Mouse (Mus musculus) forebrain, embryonic 13.5 days (tissue): Measurements from ENCODE around the gene Mapkap1. TPM values are rescaled to one million over a fixed set of nuclear protein-coding genes. Genes with fewer than 3 reads are reported as not detected.

Experiments
- ATAC-seq: fragments of 200-750 bp; cut with Nextera tagmentation; 2 replicates; pipeline ENCODE4 v1.8.0; 2017
- H3K27ac ChIP-seq: fragments of 300-500 bp; sonication (generic); 2 replicates; pipeline ENCODE4 v1.5.1; 2015; ENCODE audit warnings: inconsistent platforms, mild to moderate bottlenecking, moderate library complexity
- H3K27me3 ChIP-seq: fragments of 300-500 bp; sonication (generic); 2 replicates; pipeline ENCODE4 v1.6.1; 2015; ENCODE audit warnings: mild to moderate bottlenecking, inconsistent platforms
- H3K36me3 ChIP-seq: fragments of 300-500 bp; sonication (generic); 2 replicates; pipeline ENCODE4 v1.6.1; 2015; ENCODE audit warnings: mild to moderate bottlenecking, inconsistent platforms; ENCODE audit not compliant: poor library complexity, severe bottlenecking
- H3K4me1 ChIP-seq: fragments of 300-500 bp; sonication (generic); 2 replicates; pipeline ENCODE4 v1.6.1; 2015; ENCODE audit warnings: inconsistent platforms
- H3K4me2 ChIP-seq: fragments of 300-500 bp; sonication (generic); 2 replicates; pipeline ENCODE4 v1.6.1; 2015; ENCODE audit warnings: inconsistent platforms, mild to moderate bottlenecking, moderate library complexity
- H3K4me3 ChIP-seq: fragments of 300-500 bp; sonication (generic); 2 replicates; pipeline ENCODE4 v1.5.1; 2015; ENCODE audit warnings: mild to moderate bottlenecking, inconsistent platforms
- H3K9ac ChIP-seq: fragments of 300-500 bp; sonication (generic); 2 replicates; pipeline ENCODE4 v1.6.1; 2015; ENCODE audit warnings: mild to moderate bottlenecking, inconsistent platforms
- H3K9me3 ChIP-seq: fragments of 300-500 bp; sonication (generic); replicated peaks from 2 replicates; pipeline ENCODE4 v1.6.1; 2016; ENCODE audit warnings: inconsistent platforms
- WGBS: fragments of 180-500 bp; shearing (Covaris S2); methylation state at CpG from one replicate; pipeline ENCODE4 v1.1.7; 2015; 5-methylcytosine and 5-hydroxymethylcytosine counted together
- polyA plus RNA-seq: library from polyadenylated mRNA; unstranded; fragments of >200 nt; fragmentation: Nextera tagmentation; extraction: Ambion mirVana; gene quantifications from 2 replicates; pipeline ENCODE4 v1.2.1, GENCODE M21; 2015

The Mapkap1 gene
- polyA plus RNA-seq, 1 experiment from 2014 or later, result 97.8 TPM

DNA sequence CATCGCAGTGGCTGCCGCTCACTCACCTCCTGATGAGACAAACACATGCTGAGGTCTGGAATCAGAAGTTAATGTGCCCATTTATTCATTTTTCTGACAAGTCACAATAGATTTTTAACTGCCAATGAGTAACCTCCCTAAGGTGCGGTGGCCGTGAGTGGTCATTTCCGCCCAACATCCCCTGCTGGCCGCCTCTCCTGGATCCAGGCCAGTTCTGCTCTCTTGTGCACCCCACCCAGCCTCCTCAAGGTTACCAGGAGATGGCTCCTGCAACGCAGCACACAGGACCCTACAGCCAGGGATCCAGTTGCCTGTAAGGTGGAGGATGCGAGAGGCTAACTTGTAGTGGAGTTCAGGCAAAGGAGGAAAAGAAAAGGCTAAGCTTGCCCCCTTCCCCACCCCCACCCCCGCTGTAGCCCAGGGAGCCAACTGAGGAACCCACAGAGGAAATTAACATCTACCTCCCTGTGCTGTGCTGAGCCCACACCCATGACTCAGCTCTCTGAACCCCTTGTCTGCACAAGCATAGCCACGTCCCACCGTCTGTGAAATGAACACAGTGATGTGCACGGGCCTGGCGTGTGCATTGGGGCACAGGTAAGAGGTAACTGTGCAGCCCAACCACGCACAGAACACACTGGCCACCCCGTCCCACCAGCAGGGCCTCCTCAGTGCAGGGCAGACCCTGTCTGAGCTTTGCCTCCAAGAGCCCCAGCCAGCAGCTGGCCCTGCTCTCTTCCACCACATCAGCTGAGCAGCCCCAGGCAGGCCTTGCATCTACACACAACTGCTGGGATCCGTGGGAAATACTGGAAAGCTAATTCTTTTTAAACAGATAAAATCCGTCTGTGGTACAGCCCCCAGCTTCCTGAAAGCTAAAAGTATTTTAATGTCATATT lies 221.0 kb downstream of the Mapkap1 start:
- no peaks in the 10 kb centered on the region for H3K9me3 ChIP-seq
- WGBS, result 75% methylated on average over 17 of the region's 17 CpGs
- ATAC-seq, result no peak
- no peak overlapping the region for H3K9ac ChIP-seq
- no peak overlapping the region for H3K27ac ChIP-seq
- no peaks in the 10 kb centered on the region for H3K27me3 ChIP-seq
- H3K36me3 ChIP-seq, result peaks cover 16% of the 10 kb centered on the region
- no peaks in the 10 kb centered on the region for H3K4me1 ChIP-seq
- H3K4me3 ChIP-seq, result no peak overlapping the region
- H3K4me2 ChIP-seq, result no peak overlapping the region

DNA sequence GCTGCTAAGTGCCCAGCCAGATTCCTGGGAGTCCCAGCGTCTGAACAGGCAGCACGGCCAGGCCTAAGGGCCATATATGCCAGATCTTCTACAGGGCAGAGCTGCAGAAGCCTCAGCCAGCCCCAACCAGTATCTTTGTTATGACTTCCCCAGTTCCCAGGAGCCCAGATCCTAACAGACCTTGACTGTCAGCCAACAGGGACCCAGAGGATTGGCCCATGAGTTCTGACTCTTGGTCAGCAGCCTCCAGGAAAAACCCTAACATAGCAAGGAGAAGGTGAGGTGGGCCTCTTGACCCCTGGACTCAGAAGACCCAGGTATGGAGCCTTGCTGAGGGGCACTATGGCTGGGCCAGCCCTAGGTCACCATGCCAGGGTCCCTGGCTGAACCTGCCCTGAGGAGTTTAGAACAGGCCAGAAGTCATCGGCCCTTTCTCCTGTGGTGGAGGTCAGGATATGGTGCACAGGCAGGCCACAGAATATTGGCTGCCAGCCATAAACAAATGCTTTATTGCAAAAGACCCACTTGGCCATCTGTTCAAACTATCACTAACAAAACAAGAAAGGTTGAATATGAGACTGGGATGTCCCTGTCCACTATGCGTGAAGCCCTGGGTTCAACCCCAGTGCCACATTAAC lies 222.5 kb downstream of the Mapkap1 start:
- no peaks in the 10 kb centered on the region for H3K27me3 ChIP-seq
- H3K9ac ChIP-seq, result no peak overlapping the region
- no peaks in the 10 kb centered on the region for H3K9me3 ChIP-seq
- H3K27ac ChIP-seq, result no peak overlapping the region
- no peaks in the 10 kb centered on the region for H3K4me1 ChIP-seq
- peaks cover 13% of the 10 kb centered on the region for H3K36me3 ChIP-seq
- H3K4me3 ChIP-seq, result no peak overlapping the region
- no peak for ATAC-seq
- no peak overlapping the region for H3K4me2 ChIP-seq
- WGBS, result 90% methylated on average over 4 of the region's 4 CpGs

DNA sequence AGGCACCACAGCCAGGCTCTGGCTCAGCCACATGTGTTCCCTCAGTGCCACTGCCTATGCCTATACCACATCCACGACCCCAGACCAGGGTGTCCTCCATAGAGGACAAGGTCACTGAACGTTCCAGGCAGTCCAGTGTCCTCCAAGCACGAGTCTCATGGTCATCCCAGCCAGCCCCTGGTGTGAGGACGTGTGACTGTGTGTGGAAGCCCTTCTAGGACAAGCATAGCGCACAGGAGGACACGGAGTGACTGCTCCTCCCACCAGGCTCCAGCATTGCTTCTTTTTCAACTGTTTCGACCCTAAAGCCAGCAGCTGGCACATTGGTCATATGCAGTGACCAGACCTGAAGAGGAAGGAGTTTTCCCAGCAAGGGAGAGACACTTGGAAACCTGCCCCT lies 223.2 kb downstream of the Mapkap1 start:
- H3K27me3 ChIP-seq, result no peaks in the 10 kb centered on the region
- no peak overlapping the region for H3K4me2 ChIP-seq
- H3K36me3 ChIP-seq, result peaks cover 13% of the 10 kb centered on the region
- no peak overlapping the region for H3K9ac ChIP-seq
- no peak overlapping the region for H3K27ac ChIP-seq
- no peak for ATAC-seq
- H3K4me1 ChIP-seq, result no peaks in the 10 kb centered on the region
- no peak overlapping the region for H3K4me3 ChIP-seq
- 83% methylated on average over 7 of the region's 7 CpGs for WGBS
- H3K9me3 ChIP-seq, result no peaks in the 10 kb centered on the region

DNA sequence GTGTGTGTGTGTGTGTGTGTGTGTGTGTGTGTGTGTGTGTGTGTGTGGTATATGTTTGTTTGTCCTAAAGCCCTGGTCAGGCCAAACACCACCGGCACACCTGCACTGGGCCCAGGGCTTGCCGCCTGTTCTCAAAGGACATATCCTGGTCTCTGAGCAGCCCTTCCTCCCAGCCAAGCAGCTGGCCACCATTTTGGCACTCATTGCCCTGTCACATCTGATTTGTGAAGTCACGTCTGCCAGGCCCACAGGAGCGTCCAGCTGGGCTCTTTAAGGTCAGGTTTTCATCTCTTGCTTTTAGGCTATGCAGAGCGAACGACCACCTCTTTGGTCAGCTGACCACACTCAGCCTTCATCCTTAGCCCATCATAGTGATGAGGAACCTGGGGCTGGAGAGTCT lies 223.9 kb downstream of the Mapkap1 start:
- Histone ChIP-seq H3K4me1 (no peaks in the 10 kb centered on the region), H3K36me3 (peaks cover 6% of the 10 kb centered on the region), H3K9me3 (no peaks in the 10 kb centered on the region), H3K4me3 (no peak overlapping the region), H3K9ac (no peak overlapping the region), H3K27me3 (no peaks in the 10 kb centered on the region), H3K27ac (no peak overlapping the region), H3K4me2 (no peak overlapping the region)
- no peak for ATAC-seq
- 84% methylated on average over 6 of the region's 6 CpGs for WGBS

DNA sequence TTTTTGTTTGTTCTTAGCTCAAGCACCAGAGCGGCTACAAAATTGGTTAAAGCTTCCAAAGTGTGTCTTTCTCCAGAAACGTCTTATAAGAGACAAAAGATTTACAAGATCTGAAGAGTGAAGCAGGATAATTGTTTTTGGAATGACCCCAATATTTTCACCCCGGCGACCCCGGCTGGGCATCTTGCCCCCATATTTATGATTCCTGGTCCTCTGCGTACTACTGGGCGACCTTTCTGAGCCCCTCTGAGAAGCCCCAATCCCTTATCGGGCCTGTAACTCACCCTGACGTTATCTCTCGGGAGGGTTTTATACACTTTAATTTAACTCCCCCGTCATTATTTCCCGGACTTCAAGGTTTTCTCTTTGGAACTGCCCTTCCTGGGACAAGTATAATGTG lies 225.5 kb downstream of the Mapkap1 start:
- no peak overlapping the region for H3K4me2 ChIP-seq
- WGBS, result 79% methylated on average over 12 of the region's 12 CpGs
- no peaks in the 10 kb centered on the region for H3K9me3 ChIP-seq
- H3K36me3 ChIP-seq, result no peaks in the 10 kb centered on the region
- H3K4me1 ChIP-seq, result no peaks in the 10 kb centered on the region
- no peak overlapping the region for H3K4me3 ChIP-seq
- H3K9ac ChIP-seq, result no peak overlapping the region
- ATAC-seq, result no peak
- H3K27me3 ChIP-seq, result no peaks in the 10 kb centered on the region
- H3K27ac ChIP-seq, result no peak overlapping the region

DNA sequence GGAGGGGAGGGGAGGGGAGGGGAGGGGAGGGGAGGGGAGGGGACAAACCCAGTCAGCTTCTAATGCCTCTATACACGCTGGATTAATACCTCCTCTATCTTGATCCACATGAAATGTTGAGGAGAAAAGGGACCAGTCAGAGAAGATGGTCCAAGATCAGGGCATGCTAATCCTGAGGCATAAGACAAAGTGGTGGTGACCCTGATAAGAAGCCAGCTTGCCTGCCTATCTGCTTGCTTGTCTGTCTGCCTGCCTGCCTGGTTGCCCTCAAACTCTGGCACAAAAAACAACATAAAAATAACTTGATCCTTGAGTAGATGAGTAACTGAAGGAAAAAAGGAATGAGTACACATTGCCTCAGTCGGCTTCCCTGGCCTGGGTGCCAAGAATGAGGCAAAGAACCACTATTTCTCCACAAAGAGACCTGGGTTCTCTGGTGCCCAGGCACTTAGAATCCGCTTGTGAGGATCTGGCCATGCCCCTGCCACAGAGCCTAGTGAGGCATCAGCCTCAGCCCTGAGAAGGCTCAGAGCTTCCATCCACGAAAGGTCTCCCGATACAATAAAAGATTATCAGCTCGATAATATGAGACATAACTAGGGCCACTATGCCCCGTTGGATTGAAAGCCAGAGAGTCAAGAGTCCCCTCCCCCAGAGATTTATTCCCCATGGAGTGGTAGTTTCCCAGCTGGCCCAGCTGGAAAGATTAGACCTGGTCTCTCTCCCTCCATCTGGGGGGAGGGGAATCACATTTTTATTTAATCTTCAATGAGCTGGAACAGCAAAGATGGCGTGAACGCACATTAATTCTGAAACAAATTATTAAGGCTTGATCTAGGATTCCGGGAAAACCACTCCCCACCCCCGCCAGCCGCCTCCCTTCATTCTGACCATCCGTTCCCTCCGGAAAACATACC lies 228.9 kb downstream of the Mapkap1 start:
- H3K9me3 ChIP-seq, result no peaks in the 10 kb centered on the region
- ATAC-seq, result no peak
- peaks cover 7% of the 10 kb centered on the region; the same call in 1 of the 2 replicates for H3K4me1 ChIP-seq
- H3K36me3 ChIP-seq, result no peaks in the 10 kb centered on the region
- no peak overlapping the region for H3K4me3 ChIP-seq
- H3K27ac ChIP-seq, result no peak overlapping the region
- H3K9ac ChIP-seq, result no peak overlapping the region
- 0 out of 2 replicates have a peak, but pooled peaks cover 5% of the 10 kb centered on the region for H3K27me3 ChIP-seq
- no peak overlapping the region for H3K4me2 ChIP-seq
- 81% methylated on average over 14 of the region's 14 CpGs for WGBS

DNA sequence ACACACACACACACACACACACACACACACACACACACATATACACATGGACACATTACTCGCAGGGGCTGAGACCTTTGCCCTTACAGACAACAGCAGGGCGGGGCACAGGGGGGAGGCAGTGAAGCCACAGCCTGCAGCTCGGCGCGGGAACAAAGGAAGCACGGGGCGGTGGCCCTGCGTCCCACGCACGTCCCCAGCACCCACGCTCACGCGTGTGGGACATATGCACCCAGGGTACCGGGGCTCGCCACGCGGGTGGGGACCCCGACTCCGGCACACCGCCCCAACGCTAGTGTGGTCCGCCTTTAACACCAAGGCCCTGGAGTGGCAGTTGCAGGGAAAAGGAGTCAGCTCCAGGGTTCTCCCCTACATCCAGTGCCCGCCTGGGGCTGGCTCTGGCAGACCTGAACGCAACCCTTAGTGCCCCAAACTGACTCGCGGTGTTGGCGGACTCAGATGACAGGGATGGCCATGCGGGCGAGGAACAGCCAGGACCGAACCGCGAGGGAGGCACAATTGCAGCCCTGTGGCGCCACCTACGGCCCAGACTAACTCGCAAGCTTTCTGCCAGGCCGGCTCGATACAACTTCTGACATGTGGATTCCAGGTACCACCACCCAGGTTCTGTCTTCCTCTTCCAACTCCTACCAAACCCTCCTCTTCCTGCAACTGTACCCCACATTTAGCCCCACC lies 232.5 kb downstream of the Mapkap1 start:
- no peak overlapping the region for H3K27ac ChIP-seq
- H3K9ac ChIP-seq, result peak overlapping the region; percentile 65
- H3K4me3 ChIP-seq, result peak overlapping the region; percentile 41
- ATAC-seq, result peak; percentile 81
- no peaks in the 10 kb centered on the region for H3K36me3 ChIP-seq
- no peaks in the 10 kb centered on the region for H3K9me3 ChIP-seq
- H3K27me3 ChIP-seq, result peaks cover 12% of the 10 kb centered on the region; the same call in 1 of the 2 replicates
- WGBS, result 21% methylated on average over 37 of the region's 37 CpGs
- peaks cover 7% of the 10 kb centered on the region; the same call in 1 of the 2 replicates for H3K4me1 ChIP-seq
- H3K4me2 ChIP-seq, result peak overlapping the region; percentile 78

DNA sequence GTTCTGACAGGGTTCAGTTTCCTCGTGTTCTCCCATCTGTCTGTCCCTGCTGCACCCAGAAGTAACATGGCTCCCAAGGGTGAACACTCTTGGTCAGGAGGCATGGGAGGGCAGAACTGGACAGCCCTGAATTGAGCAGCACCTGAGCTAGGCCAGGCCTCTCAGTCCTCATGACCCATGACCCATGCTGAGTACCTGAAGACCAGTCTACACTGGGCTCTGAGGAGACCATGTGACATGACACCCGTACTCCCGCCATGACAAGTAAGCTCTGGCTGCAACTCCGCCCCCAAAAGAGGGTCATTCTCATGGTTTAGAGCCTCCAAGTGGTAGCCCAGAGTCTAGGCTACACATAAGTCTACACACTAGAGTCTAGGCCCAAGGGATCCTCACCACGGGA lies 233.2 kb downstream of the Mapkap1 start:
- Histone ChIP-seq H3K4me2 (peak overlapping the region; percentile 78; the same call in 1 of the 2 replicates), H3K27ac (no peak overlapping the region), H3K36me3 (no peaks in the 10 kb centered on the region), H3K9me3 (no peaks in the 10 kb centered on the region), H3K9ac (no peak overlapping the region), H3K4me3 (no peak overlapping the region), H3K4me1 (peaks cover 7% of the 10 kb centered on the region; the same call in 1 of the 2 replicates), H3K27me3 (peaks cover 15% of the 10 kb centered on the region)
- WGBS, result 63% methylated on average over 5 of the region's 5 CpGs
- peak; percentile 44; the same call in 1 of the 2 replicates for ATAC-seq

DNA sequence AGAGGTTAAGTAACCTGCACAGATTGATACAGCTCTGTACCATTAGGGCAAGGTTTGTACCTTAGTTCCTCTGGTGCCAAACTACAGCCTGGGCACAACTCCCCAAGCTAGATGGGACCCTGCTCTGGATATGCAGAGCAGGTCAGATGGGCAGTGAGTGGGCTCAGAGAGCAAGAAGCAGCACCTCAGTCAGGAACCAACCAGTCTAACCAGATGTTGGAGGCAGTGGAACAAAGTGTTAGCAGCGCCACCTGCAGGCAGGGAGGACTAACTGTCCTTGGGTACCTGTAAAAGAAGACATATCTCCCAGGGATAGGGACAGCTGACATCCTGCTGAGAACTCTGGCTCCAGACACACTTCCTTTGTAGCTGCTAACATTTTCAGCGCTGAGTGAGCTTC lies 235.8 kb downstream of the Mapkap1 start:
- Histone ChIP-seq H3K9ac (no peak overlapping the region), H3K27me3 (peaks cover 33% of the 10 kb centered on the region), H3K4me3 (no peak overlapping the region), H3K27ac (no peak overlapping the region), H3K9me3 (no peaks in the 10 kb centered on the region), H3K36me3 (no peaks in the 10 kb centered on the region), H3K4me2 (no peak overlapping the region), H3K4me1 (peaks cover 16% of the 10 kb centered on the region)
- 29% methylated on average over 2 of the region's 2 CpGs for WGBS
- ATAC-seq, result no peak

DNA sequence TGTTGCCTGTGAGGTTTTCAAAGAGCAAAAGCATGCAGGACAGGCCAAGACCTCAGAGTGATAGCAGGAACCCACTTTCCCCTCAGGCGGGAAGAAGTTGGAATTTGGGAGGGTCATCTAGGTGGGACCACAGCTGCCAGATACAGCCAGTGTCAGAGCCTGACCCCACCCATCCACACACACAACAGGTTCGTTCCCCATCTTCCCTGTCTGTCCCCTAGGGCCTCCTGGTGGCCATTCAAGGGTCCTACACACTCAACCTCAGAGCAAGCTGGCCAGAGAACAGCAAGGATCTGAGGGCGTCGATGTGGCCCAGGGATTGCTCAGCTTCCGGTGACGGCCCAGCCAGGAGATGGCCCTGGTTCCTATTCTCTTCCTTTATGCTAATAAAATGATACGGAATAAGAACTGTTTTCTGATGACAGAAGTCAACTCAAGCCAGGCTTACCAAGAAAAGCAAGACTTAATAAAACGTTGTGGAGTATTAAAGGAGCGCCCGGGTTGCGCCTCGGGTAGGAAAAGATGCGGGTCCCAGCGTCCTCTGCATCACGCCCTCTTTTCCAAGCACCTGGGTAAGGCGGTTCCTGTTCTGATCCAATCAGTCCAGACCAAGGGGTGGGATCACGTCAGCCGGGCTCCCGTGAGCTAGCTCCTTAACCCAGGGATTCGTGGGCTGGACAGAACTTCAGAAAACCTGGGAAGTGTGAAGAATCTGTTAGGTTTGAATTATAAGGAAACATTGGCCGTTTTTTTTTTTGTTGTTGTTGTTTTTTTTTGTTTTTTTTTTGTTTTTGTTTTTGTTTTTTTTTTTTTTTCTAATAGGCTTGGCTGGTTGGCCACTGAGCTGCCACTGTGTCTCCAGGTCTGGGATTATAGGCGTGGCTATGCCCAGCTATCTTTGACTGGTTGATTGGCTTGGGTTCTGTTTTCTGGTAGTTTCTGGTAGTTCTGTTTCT lies 238.3 kb downstream of the Mapkap1 start:
- Histone ChIP-seq H3K9me3 (no peaks in the 10 kb centered on the region), H3K4me1 (peaks cover 11% of the 10 kb centered on the region), H3K36me3 (no peaks in the 10 kb centered on the region), H3K27me3 (peaks cover 28% of the 10 kb centered on the region), H3K27ac (no peak overlapping the region), H3K9ac (no peak overlapping the region), H3K4me2 (no peak overlapping the region), H3K4me3 (no peak overlapping the region)
- 23% methylated on average over 22 of the region's 22 CpGs for WGBS
- ATAC-seq, result no peak
